Mouse (Mus musculus): ENCODE data around the gene Gm11487. TPM values are rescaled to one million over a fixed set of nuclear protein-coding genes. Genes with fewer than 3 reads are reported as not detected.

Gene Gm11487
- polyA plus RNA-seq, 1 experiment, result not detected

DNA sequence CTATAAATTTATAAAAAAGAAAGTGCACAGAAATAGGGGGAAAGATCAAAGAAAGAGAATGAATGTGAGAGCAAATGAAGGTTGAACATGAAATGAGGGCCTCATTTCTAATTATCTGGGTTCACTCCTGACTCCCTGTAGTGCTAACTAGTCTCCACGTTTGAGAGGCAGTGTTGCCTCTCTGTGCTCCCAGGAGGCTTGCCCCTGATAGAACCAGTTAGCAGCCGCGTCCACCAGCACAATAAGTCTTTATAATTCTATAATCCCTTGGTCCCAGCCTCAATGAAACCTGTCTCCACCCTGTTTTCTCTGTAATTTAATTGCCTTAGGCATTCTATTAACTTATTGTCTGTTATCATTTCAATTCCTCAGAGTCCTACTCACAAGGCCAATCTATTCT, 38.3 kb downstream of the Gm11487 start:
- no peak overlapping the region for H3ac ChIP-seq (ENCODE audit: control insufficient read depth, insufficient read length)
- no peaks in the 10 kb centered on the region for H3K27me3 ChIP-seq (ENCODE audit: control insufficient read depth, insufficient read depth, insufficient read length)
- H3K4me3 ChIP-seq, result no peak overlapping the region
- H3K79me2 ChIP-seq (ENCODE audit: control insufficient read depth, insufficient read depth), result no peaks in the 10 kb centered on the region
- no peak overlapping the region for H3K4me2 ChIP-seq (ENCODE audit: low read depth)
- H3K36me3 ChIP-seq (ENCODE audit: control insufficient read depth, insufficient read depth), result no peaks in the 10 kb centered on the region
- TF ChIP-seq TCF3 (IDR thresholded peaks at IDR 0.05; ENCODE audit: insufficient read length, low read depth) (no peak), MYOG (IDR thresholded peaks at IDR 0.05; ENCODE audit: control insufficient read depth in 1 of 3, insufficient read depth in 1 of 3, insufficient read length in 2 of 3, low read depth in 2 of 3) (no peak), POLR2A (IDR thresholded peaks at IDR 0.05; ENCODE audit: insufficient read length, low read depth) (no peak), USF1 (IDR thresholded peaks at IDR 0.05; ENCODE audit: low read depth) (no peak), REST (IDR thresholded peaks at IDR 0.05; ENCODE audit: insufficient read depth, insufficient read length) (no peak), SRF (IDR thresholded peaks at IDR 0.05; ENCODE audit: control insufficient read depth, insufficient read length, low read depth) (no peak), MAX (IDR thresholded peaks at IDR 0.05; ENCODE audit: low read depth) (no peak), POLR2AphosphoS2 (IDR thresholded peaks at IDR 0.05; ENCODE audit: insufficient read length, low read depth) (no peak), E2F4 (IDR thresholded peaks at IDR 0.05; ENCODE audit: insufficient read depth) (no peak), CEBPB (IDR thresholded peaks at IDR 0.05; ENCODE audit: insufficient read depth, poor library complexity, severe bottlenecking) (no peak), TCF12 (IDR thresholded peaks at IDR 0.05; ENCODE audit: insufficient read depth, poor library complexity, severe bottlenecking) (no peak), MYOD1 (IDR thresholded peaks at IDR 0.05; ENCODE audit: control insufficient read depth in 1 of 3, insufficient read length in 2 of 3, low read depth in 2 of 3) (no peak)

Other genes starting within 250 kb of the Gm11487 start
- gene Gm11238, start 202.8 kb upstream of the Gm11487 start, polyA plus RNA-seq (2012; fragmentation: generic; extraction: Trizol), result not detected
- gene Gm11237, start 217.9 kb upstream of the Gm11487 start, polyA plus RNA-seq (2012; fragmentation: generic; extraction: Trizol), result not detected
- not detected for gene Gm11236, start 233.0 kb upstream of the Gm11487 start, polyA plus RNA-seq (2012; fragmentation: generic; extraction: Trizol)